Mouse (Mus musculus) megakaryocyte, adult 5-6 weeks (primary cell): Measurements from ENCODE around the gene Fam160a2. TPM values are rescaled to one million over a fixed set of nuclear protein-coding genes. Genes with fewer than 3 reads are reported as not detected.

ENCODE experiments used
- ATAC-seq: 2 replicates; pipeline ENCODE4 v1.8.0; 2016; ENCODE audit warnings: mild to moderate bottlenecking, inconsistent platforms; ENCODE audit not compliant: poor library complexity, severe bottlenecking
- total RNA-seq, 2 experiments: library from RNA; stranded (forward) in 1 of 2; stranded (reverse) in 1 of 2; fragments of 153-499, 151-499 nt in 1 of 2; fragments of 221-1000, 200-1000 nt in 1 of 2; gene quantifications; 2 replicates each; pipeline versions ENCODE4 v1.2.3 to v1.2.4; 2015 to 2017

Gene Fam160a2
- total RNA-seq (2015) (36.2 and 39.6 TPM in 2 replicates), total RNA-seq (2017) (23.9 and 26.1 TPM in 2 replicates)

DNA sequence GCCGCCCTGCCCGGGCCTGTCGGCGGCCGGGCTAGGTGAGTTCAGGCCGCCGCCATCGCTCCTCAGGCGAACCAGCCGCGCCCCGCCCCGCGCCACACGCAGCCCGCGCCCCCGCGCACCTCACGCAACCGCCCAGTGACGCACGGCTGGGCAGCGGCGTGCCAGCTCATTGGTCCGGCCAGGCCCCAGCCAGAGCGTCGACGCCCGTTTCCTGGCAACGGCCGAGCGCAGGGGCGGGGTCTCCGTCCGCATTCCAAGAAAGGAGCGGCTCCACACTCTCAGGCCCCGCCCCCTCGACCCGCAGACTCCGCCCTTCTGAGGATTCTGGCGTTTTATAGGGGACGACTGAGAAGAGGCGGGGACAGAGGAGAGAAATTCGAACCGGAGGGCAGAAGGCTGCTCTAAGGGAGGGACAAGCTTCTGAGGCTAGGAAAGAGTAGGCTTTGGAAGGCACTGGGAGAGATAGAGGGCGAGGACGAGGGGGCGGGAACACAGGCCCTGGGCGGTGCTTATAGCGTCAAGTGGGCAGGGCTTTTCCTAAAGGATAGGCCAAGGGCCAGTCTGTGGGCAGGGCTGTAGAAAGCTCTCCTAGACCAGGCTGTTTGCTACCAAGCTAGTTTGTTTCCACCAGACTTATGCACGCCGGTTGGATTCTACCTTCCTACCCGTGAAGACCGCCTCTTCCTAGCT is at the start of gene Fam160a2:
TSS of gene Fam160a2 (minus strand) at position 120 of the 690 bp plus-strand sequence.
- ATAC-seq = peak; percentile 75

DNA sequence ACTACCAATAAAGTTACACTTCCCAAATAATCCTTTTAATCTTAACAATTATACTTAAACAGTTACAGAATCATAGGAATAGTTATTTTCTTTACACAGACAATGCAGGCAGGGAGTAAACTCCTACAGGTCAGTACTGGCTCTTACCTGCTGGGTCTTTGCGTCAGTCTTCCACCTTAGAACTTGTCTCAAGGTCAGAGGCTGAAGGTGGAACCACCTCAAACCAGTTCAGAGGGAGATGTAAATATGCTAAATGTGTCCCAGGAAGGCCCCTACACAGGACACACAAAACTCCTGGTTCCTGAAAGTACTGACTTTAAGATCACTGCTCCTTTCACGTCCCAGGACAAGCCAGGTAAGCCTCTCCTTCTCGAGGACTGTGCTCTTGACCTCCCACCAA is 45.2 kb upstream of the Fam160a2 start:
- no peak for ATAC-seq

DNA sequence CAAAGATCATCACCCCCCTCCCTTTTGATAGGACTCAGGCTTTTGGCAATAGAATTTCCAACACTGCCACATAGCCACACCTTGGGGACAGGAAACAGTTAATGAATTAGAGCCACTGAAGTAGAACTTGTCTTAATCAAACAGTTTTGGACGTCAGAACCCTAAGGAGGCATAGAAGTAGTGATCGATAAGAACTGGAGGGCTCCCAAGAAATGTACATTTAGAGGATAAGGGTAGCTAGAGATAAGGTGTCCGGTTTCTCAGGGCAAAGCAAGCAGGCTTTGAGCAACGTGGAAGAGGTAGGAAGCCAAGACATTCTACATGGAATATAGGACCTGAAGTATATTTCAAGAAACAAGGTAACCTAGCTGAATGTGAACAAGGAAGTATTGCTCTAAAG is 41.6 kb upstream of the Fam160a2 start:
- no peak for ATAC-seq

DNA sequence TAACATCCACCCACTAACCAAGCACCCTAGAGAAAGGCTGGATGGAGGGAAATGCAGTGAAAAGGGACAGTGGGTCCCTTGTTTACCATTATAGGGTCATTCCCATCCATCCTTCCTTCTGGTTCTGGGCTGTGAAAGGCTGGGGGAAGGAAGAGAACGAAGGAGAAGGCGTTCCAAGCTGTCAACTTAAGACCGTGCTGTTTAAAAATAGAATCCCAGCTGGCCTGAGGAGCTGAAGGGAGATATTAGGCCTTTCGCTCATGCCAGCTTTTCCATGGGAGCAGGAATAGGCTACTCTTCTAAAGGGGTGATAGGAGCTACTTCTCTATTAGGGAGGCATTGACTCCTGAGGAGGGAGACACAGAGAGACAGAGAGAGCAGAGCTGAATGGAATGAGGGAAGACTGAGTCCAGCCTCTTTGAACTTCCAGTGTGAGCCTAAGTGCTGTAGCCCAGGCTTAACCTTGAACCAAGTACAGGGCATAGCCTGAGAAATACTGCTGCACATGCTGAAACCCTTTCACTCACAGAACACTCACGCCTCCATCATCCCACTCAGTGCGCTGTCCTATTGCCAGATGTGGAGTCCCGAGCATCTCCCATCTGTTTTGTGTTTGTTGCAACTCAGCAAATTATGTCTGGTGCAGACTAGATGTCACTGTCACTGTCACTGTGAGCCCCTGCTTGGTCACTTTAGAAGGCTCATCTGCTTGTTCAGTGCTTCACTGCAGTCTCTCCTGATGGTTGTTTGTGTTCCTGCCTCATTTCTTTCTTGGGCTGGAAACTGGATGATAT is 38.3 kb upstream of the Fam160a2 start:
- no peak for ATAC-seq

DNA sequence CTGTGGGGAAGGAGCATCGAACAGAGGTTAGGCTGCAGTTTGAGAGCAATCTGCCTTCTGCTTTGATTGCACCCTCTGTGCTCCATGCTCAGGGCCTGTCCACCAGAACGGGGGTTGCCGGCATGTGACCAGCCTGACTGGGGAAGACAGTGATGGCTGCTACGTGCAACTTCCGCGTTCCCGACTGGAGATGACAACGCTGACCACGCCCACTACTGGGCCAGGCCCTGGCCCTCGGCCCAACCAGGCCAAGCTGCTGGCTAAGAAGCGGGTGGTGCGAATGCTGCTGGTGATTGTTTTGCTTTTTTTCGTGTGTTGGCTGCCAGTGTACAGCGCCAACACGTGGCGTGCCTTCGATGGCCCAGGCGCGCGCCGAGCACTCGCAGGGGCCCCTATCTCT is 34.9 kb upstream of the Fam160a2 start:
- ATAC-seq = no peak

DNA sequence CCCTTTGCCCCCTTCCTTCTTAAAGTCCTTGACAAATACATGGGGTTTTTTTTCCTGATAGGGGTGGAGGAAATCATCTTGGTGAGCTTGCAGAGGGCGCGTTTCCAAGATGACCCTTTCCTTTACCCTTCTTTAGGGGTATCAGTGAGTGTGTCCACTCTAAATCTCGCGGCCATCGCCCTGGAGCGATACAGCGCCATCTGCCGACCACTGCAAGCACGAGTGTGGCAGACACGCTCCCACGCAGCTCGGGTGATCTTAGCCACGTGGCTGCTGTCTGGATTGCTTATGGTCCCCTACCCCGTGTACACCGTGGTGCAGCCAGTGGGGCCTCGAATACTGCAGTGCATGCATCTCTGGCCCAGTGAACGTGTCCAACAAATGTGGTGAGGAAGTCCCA is 34.0 kb upstream of the Fam160a2 start:
- no peak for ATAC-seq

DNA sequence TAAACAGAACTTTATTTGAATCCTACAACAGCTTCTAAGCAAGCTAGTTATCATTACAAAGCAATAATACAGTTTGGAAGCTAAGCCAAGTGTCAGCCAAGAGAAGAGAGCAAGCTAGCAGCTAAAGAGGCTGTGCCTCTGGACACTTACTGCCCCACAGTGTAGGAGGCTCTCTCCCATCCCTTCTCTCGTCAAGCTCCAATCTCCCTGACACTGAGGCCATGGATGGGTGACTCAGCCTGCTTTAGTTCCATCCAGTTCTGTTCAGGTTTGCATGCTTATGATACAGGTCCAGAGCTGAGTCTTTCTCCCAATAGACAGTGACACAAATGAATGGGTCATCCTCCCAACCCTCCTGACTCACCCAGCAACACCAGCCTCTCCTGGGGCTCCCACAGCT is 32.2 kb upstream of the Fam160a2 start:
- ATAC-seq = no peak

DNA sequence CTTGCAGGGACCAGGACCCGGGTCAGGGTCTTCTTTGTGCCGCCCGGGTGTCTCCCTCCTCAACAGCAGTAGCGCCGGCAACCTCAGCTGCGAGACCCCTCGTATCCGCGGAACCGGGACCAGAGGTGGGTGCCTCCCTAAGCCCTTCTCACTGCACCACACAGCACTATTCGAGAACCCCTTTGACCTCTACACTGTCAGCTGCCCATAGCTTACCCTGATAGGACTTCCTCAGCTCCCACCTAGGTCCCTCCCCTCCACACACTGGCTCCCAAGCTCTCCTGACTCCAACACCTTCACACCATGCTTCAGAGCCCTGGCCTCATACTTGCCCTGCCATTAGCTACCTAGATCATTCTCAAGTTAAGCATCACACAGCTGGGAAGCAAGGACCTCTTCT is 26.2 kb upstream of the Fam160a2 start:
- ATAC-seq = no peak

DNA sequence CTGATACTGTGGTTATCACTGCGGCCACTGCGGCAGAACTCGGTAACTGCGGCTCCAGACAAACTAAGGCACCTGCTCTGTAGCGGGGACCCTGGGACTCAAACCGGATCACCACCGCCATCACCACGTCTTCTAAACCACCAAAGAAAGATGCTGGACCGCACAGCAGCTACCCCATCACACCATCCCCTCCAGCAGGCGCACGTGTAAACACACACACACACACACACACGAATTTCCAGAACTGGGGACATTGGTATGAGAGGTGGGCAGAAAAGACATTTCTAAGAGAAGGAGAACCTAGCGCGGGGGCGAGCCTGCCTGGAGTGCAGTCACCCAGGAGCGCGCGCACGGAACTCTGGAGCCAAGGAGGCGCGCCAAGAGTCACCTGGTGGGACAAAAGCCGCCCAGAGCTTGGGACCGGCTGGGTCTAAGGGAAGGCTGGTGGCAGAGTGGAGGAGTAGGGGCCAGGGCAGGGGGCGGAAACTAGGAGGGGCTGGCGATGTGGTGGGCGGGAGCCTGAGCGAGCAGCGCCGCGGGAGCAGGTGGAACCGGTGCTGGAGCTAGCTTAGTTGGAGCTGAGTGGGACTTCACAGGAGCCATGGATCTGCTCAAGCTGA is 25.7 kb upstream of the Fam160a2 start, which contains the start of gene Cckbr:
TSS of gene Cckbr (plus strand) at position 308 of the 620 bp plus-strand sequence.
- ATAC-seq = no peak

DNA sequence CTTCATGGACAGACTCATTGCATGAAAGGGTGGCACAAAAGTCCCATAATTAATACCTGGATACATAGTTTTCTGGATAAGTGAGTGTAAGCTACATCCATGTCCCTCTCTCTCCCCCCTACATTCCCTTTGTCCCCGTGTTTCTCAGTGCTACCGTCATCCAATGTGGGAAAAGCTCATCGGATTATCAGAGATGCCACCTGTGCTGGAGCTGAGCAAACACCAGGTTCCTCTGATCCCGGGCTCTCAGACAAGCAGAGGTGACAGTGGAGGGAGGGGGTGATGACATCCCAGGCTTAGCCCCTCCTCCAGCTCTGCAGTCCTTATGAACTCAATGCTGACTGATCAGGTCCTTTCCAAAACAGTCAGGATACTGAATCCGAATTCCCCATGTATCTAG is 24.5 kb upstream of the Fam160a2 start:
- no peak for ATAC-seq

DNA sequence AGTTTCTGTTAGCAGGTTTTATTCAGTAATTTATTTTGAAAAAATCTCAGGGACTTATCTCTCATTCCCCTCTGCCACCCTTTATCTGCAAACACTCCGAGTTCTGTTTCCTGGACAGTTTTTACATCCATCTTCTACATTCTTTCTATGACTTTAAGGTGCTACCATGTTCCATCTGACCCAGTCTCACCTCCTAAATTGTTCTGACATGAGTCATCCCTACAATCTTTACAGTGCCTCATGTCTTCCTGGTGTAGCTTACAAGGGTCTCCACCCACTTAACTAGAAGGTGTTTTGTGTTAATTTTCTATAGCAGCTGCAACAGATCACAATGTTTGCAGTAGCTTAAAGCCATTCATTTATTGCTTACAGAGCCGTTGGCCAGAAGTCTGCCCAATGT is 21.0 kb upstream of the Fam160a2 start:
- ATAC-seq = no peak

DNA sequence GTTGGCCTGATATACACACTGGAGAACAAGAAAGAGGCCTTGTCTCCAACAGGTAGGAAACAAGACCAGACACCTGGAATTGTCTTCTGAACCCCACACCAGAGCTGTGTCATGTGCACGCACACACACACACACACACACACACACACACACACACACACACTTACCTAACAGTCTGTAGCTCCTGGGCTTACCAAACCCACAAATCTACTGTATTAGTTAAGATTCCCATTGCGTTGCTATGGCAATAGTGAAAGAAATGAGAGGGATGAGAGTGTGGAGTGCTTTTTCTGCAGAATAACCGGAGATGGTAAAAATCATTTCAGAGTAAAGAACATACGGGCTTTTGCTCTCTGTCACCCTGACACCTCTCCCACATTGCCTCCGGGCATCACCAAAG is 18.3 kb upstream of the Fam160a2 start:
- no peak for ATAC-seq

DNA sequence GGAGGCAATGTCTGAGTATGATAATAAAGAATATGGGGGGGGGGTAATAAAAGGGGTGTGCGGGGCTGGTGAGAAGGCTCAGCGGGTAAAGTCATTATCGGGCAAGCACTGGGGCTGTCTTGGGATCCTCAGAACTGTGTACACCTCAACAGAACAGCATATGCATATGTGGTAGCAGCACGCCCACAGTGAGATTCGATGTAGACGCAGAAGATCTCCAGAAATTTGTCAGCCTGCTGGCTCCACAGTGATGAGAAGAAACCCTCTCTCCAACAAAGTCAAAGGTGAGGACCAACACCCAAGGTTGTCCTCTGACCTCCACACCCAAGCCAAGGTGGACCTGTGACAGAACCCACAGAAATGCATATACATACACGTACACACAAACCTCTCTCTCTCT is 16.7 kb upstream of the Fam160a2 start:
- no peak for ATAC-seq

DNA sequence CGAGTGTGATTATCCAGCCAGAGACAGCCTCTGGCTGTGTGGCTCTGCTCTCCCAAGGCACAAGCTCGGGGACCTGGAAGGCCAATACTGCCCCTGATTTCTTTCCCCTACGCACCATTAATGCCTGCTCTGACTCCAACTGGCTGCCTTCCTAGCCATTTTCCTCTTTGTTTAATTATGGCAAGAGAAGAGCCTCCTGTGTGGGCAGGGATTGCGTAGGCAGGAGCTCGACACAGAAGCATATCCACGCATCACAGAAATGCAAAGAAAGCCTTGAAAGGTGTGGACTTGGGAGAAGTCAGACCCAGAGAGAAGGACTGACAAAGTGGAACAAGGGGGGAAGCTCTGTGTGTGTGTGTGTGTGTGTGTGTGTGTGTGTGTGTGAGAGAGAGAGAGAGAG is 14.5 kb upstream of the Fam160a2 start:
- no peak for ATAC-seq

DNA sequence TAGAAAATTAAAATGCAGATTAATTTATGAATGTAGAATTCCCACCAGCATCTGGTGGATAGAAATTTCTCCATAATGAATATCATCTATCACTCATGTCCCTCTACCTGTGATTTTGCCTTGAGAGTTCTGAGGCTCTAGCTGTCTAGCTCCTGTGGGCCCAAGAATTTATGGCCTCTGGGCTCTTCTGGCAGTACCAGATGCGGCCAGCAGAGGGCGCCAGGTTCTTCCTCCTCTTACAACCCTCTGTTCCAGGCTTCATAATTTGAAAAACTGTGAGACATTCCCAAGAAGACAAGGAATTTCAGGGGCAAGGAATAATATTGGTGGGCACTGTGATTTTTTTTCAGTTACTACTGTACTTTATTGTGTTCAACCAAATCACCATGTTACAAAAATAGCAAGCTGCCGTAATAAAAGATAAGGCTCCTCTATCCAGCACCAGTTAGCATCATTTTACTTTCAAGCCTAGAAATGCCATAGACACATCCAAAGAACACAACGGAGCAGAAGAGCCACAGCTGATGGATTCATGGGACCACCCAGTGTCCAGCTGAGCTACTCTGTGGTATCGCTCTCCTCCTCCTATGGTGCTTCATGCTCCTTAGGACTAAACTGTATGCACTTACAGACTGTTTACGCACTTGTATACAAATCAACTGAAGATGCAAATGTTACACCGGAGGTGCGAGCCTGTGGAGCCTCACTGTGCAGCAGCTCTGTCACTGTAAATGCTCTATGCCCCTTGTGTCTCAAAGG is 12.2 kb upstream of the Fam160a2 start:
- ATAC-seq = peak; percentile 86

DNA sequence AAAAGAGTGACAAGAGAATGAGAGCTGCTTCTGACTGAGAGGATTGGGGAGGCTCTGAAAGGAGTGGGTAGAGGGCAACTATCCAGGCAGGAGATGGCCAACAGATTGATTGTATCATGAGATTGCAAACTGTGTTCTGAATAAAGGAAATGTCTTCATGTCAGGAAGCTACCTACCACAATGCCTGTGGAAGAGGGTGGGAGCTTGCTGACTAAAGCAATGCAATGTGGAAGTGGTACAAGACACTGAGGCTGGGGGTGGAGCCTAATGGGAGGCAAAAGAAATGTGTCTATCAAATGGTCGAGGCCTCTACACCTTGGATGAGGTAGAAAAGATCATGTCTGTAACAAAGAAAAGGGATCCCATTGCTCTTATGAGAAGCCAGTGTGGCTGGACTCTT is 6.5 kb upstream of the Fam160a2 start:
- peak; percentile 67 for ATAC-seq

DNA sequence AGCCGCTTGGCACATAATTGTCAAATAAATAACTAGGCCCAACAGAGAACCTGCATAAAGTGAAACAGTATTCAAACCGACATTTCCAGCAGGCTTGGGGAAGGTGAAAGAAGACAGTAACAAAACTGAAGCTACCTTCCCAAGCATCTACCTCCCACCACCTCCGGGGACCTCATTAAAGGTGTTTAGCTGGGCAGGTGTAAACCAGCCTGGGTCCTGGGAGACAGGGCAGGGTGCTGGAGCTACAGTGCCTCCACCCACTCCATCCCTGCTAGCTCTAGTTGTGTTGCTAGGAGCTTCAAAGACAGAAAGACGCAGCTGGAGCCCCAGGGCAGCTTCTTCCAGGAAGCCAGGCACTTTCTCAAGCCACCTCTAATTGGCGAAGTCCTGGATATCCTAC is 4.4 kb upstream of the Fam160a2 start, which contains the start of gene Cnga4:
TSS of gene Cnga4 (plus strand) at position 301 of the 400 bp plus-strand sequence.
- ATAC-seq = no peak

DNA sequence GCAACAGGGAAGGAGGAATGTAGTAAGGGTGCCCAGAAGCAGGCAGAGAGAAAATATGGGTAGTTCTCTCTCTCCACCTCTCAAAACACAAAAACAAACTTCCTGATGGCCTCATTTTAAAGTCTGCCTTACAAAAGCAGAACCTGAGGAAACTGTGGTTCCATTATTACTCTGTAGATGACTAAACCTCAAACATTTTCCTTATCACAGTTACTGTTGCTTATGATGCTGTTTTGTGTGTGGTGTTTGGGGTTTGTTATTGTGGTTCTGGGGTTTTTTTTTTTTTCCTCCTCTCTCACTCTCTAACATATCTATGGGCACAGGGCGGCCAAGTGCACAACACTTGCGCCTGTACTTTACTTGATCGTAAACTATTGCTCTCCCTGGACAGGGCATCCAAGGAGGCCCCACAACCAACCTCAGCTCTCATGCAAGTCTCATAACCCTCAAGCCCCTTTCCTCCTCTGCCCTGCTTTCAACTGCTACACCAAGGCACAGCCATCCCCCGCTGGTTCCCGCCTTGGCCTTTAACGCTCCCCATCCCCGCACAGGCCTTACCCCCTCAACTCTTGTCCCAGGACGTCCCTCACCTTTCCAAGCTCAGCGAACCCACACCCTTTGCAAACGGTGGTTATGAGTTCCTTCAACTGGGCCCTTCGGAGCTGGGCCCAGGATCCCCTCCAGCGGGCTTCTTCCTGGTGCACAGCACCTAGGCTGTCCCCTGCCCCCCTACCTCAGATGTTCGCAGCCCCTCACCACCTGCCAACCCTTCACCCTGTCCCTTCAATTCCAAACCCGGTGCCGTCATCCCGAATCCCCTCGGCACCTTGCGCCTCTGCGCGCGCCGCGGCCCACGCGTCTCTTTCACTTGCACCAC is 558 bp downstream of the Fam160a2 start:
- peak; percentile 49 for ATAC-seq

DNA sequence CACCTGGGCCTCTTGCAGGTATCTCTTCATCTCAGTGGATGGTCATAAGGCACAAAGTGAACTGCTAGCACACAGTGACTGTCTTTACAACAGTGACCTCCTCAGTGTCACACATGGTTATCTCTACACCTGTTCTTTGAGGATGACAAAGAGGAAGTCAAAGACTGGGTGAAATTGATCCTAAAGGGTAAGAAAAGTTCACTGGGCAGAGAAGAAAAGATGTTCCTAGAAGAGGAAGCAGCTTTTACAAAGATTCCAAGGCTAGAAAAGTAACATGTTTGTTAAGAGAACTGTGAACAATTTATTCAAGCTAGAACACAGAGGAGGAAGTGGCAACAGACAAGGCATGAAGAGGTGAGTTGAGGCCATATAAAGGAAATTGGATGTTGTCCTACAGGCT is 3.7 kb downstream of the Fam160a2 start:
- no peak for ATAC-seq
